Mouse (Mus musculus): ENCODE data around the gene Mogat1.
"Not testable (repeated sequence)": the region's sequence is repeated elsewhere in the genome, so short reads cannot be mapped to it uniquely, and the experiment has no call there.

Gene Mogat1

GRCm38 (mm10) chr1:78536310-78537164 is 25.7 kb downstream of the Mogat1 start:
- intact Hi-C loops (cut with DNase I), result loop anchor here (5.0 to 10.0 kb wide), 2 partner anchors 118 to 151 kb away; partner anchors contain the start of genes Acsl3 and Utp14b

- intact Hi-C loops (cut with DNase I), result loop anchor here (5.0 to 10.0 kb wide), 2 partner anchors 117 to 150 kb away; partner anchors contain the start of genes Acsl3 and Utp14b
Measured at GRCm38 (mm10) chr1:78537494-78538010, 26.8 kb downstream of the Mogat1 start.

GRCm38 (mm10) chr1:78538396-78538795 is 27.6 kb downstream of the Mogat1 start:
- intact Hi-C loops (cut with DNase I), result loop anchor here (5.0 to 10.0 kb wide), 2 partner anchors 116 to 149 kb away; partner anchors contain the start of genes Acsl3 and Utp14b

GRCm38 (mm10) chr1:78539166-78539565 is 28.4 kb downstream of the Mogat1 start:
- intact Hi-C loops (cut with DNase I), result loop anchor here (5.0 to 10.0 kb wide), 2 partner anchors 116 to 148 kb away; partner anchors contain the start of genes Acsl3 and Utp14b

GRCm38 (mm10) chr1:78543631-78544030 is 32.8 kb downstream of the Mogat1 start:
- intact Hi-C loops (cut with DNase I), result not testable (repeated sequence)

- intact Hi-C loops (cut with DNase I), result no loop called here
Measured at GRCm38 (mm10) chr1:78546258-78546657, 35.5 kb downstream of the Mogat1 start.

GRCm38 (mm10) chr1:78548961-78549360 is 38.2 kb downstream of the Mogat1 start:
- intact Hi-C loops (cut with DNase I), result no loop called here

- intact Hi-C loops (cut with DNase I), result no loop called here
Measured at GRCm38 (mm10) chr1:78554012-78554666, 43.3 kb downstream of the Mogat1 start.

- intact Hi-C loops (cut with DNase I), result no loop called here
Measured at GRCm38 (mm10) chr1:78566963-78567362, 56.2 kb downstream of the Mogat1 start.

GRCm38 (mm10) chr1:78567421-78567820 is 56.6 kb downstream of the Mogat1 start:
- intact Hi-C loops (cut with DNase I), result no loop called here

GRCm38 (mm10) chr1:78567834-78568507 is 57.2 kb downstream of the Mogat1 start:
- intact Hi-C loops (cut with DNase I), result no loop called here

- intact Hi-C loops (cut with DNase I), result no loop called here
Measured at GRCm38 (mm10) chr1:78569617-78570016, 58.8 kb downstream of the Mogat1 start.

GRCm38 (mm10) chr1:78585080-78585479 is 74.3 kb downstream of the Mogat1 start:
- intact Hi-C loops (cut with DNase I), result no loop called here

- intact Hi-C loops (cut with DNase I), result no loop called here
Measured at GRCm38 (mm10) chr1:78586986-78587385, 76.2 kb downstream of the Mogat1 start.

All from adrenal gland (tissue).